Mouse (Mus musculus) erythroblast, embryonic 14.5 days (primary cell): Measurements from ENCODE around the gene Sel1l3.

Experiments
- GATA1 ChIP-seq: IDR thresholded peaks from 2 replicates; pipeline ENCODE4 v1.6.1; 2012; ENCODE audit warnings: low read length, inconsistent platforms, mixed read lengths
- TAL1 ChIP-seq: IDR thresholded peaks from 3 replicates; pipeline ENCODE4 v1.6.1; 2012; ENCODE audit warnings: low read length, inconsistent platforms, mixed read lengths

DNA sequence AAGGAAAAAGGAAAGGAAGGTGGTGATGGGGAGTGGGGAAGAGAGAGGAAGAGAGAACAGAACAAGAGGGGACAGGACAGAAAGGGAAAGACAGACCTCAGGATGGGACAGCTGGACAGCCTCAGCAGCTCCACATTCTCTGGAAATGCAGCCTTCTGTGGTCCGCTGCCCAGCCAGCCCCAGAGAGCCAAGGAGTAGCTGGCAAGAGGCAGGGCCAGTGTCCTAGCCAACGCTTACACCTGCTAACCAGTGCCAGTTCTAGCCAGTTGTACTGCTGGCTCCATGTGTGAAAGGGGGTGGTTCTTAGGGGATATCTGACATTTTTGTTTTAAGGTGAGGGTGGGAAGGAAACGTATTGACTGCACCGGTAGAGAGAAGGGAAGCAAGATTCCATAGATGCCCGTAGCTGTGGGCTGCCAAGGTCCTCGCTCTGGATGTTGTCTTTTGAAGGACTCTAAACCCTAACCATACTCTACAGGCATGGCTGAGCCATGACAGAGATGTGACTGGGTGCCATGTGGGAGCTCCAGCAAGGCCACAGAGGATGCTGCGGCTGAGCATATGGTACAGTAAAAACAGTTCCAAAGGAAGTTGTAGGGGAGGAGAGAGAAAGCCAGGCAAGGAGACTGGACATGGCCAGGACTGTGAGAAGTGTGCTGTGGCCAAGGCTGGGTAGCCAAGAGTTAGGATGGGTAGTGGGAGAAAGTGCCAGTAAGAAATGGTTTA, 64.6 kb downstream of the Sel1l3 start:
- TF ChIP-seq GATA1, result no peak
- TF ChIP-seq TAL1, result 0 out of 3 replicates have a peak, but pooled peaks have one; percentile 4
